Mouse (Mus musculus): ENCODE measurements at regions not wholly inside any gene's neighbourhood (a gene's known extent, or its start where the extent isn't known, plus 50 kb on each side); places are given as distances from the start of the nearest gene placed in this dataset.

DNA sequence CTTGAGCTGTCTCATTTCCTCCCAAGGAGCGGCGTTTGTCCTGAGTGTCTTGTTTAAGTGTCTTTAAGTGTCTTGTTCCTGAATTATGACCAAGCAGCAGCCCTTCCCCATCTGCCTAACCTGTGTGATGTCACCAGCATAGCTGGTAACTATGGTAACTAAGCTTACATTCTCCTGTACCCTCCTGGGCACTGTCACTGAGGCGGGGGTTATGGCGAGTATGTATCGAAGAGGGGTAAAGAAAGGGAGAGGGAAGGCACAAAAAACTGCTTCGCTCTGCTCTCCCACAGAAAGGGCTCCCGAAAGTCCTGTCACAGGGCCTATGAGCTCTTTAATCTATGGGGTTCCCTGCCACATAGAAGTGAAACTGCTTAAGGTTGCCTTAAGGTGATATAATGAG is 89.6 kb downstream of the Ppp4r2 start:
- ATAC-seq = no peak; the same call in 1 of the 2 replicates
- Histone ChIP-seq H3K9me3 (ENCODE audit: control insufficient read depth, low read length) (no peaks in the 10 kb centered on the region), H3K4me3 (ENCODE audit: low read length) (no peak overlapping the region), H3K36me3 (ENCODE audit: control insufficient read depth, insufficient read depth, low read length) (no peaks in the 10 kb centered on the region), H3K27me3 (replicated peaks; ENCODE audit: control insufficient read depth, insufficient read depth, low read length) (no peaks in the 10 kb centered on the region), H3K4me2 (ENCODE audit: low read length) (no peak overlapping the region), H3K27ac (ENCODE audit: low read depth, low read length) (no peak overlapping the region), H3K4me1 (ENCODE audit: control insufficient read depth, insufficient read depth, low read depth, low read length) (no peaks in the 10 kb centered on the region), H3K9ac (ENCODE audit: low read depth, low read length) (no peak overlapping the region)
- 77% methylated on average over 7 of the region's 7 CpGs for WGBS

DNA sequence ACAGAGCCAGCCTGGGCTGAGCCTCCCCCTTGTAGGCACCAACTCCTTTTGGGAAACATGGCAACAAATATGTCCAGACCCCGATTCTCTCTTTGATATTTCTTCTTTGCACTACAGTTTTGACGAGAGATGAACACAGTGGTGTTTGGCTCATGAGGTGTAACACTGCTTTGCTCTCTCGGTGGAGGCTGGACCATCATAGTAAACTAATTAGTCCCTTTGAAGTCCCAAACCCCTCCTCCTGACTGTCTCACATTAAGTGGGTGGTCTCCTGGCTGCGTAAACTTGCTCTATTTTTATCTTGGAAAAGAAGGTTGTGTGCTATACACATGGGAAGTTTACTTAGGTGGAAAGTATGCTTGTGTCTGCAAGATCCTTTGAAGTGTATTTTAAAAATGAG is 90.3 kb downstream of the Ppp4r2 start:
- 65% methylated on average over 4 of the region's 4 CpGs for WGBS
- H3K27me3 ChIP-seq (replicated peaks; ENCODE audit: control insufficient read depth, insufficient read depth, low read length) = no peaks in the 10 kb centered on the region
- H3K9me3 ChIP-seq (ENCODE audit: control insufficient read depth, low read length) = no peaks in the 10 kb centered on the region
- H3K4me1 ChIP-seq (ENCODE audit: control insufficient read depth, insufficient read depth, low read depth, low read length) = no peaks in the 10 kb centered on the region
- H3K4me2 ChIP-seq (ENCODE audit: low read length) = no peak overlapping the region
- no peak overlapping the region for H3K27ac ChIP-seq (ENCODE audit: low read depth, low read length)
- no peak overlapping the region for H3K9ac ChIP-seq (ENCODE audit: low read depth, low read length)
- no peak for ATAC-seq
- no peak overlapping the region for H3K4me3 ChIP-seq (ENCODE audit: low read length)
- H3K36me3 ChIP-seq (ENCODE audit: control insufficient read depth, insufficient read depth, low read length) = no peaks in the 10 kb centered on the region

DNA sequence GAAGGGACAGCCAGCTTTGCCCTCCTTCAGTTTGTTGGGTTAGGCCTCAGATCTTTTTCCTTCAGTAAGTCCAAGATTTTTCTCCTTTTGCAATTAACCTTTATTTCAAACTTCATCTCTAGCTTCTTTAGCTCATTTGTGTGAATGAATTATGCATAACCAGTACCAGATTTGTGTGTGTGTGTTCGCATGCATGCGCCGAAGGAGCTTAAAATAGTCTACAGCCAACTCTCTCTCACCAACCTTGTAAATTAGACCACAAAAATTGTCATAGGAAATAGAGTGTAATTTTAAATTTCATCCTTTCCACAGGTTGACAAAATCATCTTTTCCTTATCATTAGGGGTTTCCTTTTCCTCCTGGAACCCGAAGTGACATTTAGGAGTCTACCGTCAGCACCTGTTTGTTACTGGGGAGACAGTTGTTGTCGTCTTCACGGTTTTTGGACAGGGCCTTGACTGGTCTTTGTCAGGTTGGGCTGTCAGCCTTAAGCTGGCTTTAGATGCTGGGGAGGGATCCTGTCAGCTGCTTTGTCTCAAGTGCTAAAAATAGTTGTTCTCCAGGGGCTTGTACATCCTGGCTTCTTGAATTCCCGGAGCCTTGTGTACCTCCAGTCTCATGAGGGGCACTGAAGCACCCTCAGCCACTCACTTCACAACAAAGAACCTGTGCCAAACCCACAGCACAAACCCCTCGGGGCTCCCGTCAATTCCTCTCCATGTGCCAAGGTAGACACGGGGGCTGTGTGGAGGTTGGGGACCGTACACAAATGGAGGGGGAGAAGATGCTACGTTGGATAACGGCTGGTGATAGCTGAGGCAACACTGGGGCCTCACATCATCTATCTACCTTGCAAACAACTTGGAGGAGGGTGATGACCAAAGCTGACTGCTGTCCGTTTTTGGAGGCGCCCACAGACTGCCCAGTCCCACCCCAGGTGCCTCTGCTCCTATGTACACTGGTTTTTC is 95.7 kb downstream of the Ppp4r2 start:
- Histone ChIP-seq H3K27me3 (replicated peaks; ENCODE audit: control insufficient read depth, insufficient read depth, low read length) (no peaks in the 10 kb centered on the region), H3K36me3 (ENCODE audit: control insufficient read depth, insufficient read depth, low read length) (no peaks in the 10 kb centered on the region), H3K9me3 (ENCODE audit: control insufficient read depth, low read length) (no peaks in the 10 kb centered on the region), H3K27ac (ENCODE audit: low read depth, low read length) (no peak overlapping the region), H3K4me3 (ENCODE audit: low read length) (no peak overlapping the region), H3K4me1 (ENCODE audit: control insufficient read depth, insufficient read depth, low read depth, low read length) (0 out of 2 replicates have a peak, but pooled peaks cover 2% of the 10 kb centered on the region), H3K4me2 (ENCODE audit: low read length) (no peak overlapping the region), H3K9ac (ENCODE audit: low read depth, low read length) (no peak overlapping the region)
- ATAC-seq = no peak
- WGBS = 78% methylated on average over 16 of the region's 16 CpGs

DNA sequence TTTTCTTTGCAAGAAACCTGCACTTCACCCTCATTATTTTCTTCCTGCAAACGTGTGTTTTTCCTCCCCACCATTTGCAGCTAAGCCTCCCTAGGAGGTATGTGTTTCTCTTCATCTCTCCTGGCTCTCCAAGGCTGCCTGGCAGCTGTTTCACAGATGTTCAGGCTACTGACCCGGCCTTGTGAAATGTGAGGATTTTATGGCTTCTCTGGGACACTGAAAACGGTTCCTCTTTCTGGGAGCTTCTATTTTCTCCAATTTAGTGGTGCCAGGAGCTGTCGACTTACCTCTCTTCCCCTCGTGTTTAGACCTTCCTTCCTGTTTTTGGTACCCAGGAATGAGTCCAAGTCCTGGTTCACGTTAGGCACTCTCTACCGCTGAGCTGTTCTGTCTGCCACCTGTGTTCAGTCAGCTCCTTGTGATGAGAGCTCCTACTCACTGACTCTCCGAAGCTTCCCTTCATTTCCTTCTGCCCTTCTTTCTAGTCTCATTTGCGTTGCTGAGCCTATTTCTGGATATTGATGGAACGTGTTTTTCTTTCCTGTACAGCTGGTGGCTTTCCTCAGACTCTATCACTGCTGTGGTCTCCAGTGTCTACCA is 96.4 kb downstream of the Ppp4r2 start:
- Histone ChIP-seq H3K4me3 (ENCODE audit: low read length) (no peak overlapping the region), H3K27me3 (replicated peaks; ENCODE audit: control insufficient read depth, insufficient read depth, low read length) (no peaks in the 10 kb centered on the region), H3K9me3 (ENCODE audit: control insufficient read depth, low read length) (no peaks in the 10 kb centered on the region), H3K27ac (ENCODE audit: low read depth, low read length) (peak overlapping the region; percentile 21; the same call in 1 of the 2 replicates), H3K4me1 (ENCODE audit: control insufficient read depth, insufficient read depth, low read depth, low read length) (0 out of 2 replicates have a peak, but pooled peaks cover 2% of the 10 kb centered on the region), H3K9ac (ENCODE audit: low read depth, low read length) (no peak overlapping the region), H3K36me3 (ENCODE audit: control insufficient read depth, insufficient read depth, low read length) (no peaks in the 10 kb centered on the region), H3K4me2 (ENCODE audit: low read length) (no peak overlapping the region)
- WGBS = 63% methylated on average over 10 of the region's 10 CpGs
- ATAC-seq = no peak

DNA sequence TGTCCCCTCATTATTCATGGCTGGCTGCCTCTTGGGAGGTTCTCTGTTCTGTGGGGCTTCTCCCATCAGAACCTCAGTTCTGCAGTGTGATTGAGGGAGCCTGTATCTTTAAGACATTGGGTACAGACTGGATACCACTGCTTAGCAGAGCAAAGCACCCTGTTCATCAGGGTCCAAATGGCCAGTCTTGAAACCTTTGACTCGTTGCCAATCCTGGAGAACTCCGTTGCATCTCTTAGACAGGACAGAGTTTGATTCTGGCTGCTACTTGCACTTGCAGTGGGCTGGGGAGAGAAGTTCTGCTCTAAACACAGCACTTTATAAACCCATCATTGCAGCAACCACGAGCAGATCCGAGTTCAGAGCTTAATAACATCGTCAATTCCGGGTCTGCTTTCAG is 97.3 kb downstream of the Ppp4r2 start:
- no peak for ATAC-seq
- H3K27ac ChIP-seq (ENCODE audit: low read depth, low read length) = no peak overlapping the region
- no peaks in the 10 kb centered on the region for H3K9me3 ChIP-seq (ENCODE audit: control insufficient read depth, low read length)
- no peak overlapping the region for H3K9ac ChIP-seq (ENCODE audit: low read depth, low read length)
- no peaks in the 10 kb centered on the region for H3K36me3 ChIP-seq (ENCODE audit: control insufficient read depth, insufficient read depth, low read length)
- 78% methylated on average over 6 of the region's 6 CpGs for WGBS
- no peak overlapping the region for H3K4me2 ChIP-seq (ENCODE audit: low read length)
- no peak overlapping the region for H3K4me3 ChIP-seq (ENCODE audit: low read length)
- no peaks in the 10 kb centered on the region for H3K27me3 ChIP-seq (replicated peaks; ENCODE audit: control insufficient read depth, insufficient read depth, low read length)
- H3K4me1 ChIP-seq (ENCODE audit: control insufficient read depth, insufficient read depth, low read depth, low read length) = 0 out of 2 replicates have a peak, but pooled peaks cover 2% of the 10 kb centered on the region

DNA sequence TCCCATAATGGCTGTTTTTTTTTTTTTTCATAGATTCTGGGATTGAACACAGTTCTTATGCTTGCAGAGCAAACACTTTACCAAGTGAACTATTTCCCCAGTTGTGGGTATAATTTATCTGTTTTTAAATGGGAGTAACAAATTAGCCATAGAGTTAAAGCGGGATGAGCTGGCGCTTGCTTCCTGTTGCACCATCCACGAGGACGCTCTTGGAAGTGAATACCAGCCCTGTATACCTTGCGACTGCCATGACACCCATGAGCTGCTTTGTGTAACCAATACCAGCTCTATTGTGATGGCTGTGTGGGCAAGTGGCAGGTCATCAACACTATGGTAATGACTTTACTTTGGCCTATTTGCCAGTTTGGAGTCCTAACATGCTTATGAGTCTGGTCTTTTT is 101.0 kb downstream of the Ppp4r2 start:
- Histone ChIP-seq H3K27me3 (replicated peaks; ENCODE audit: control insufficient read depth, insufficient read depth, low read length) (no peaks in the 10 kb centered on the region), H3K4me2 (ENCODE audit: low read length) (no peak overlapping the region), H3K4me1 (ENCODE audit: control insufficient read depth, insufficient read depth, low read depth, low read length) (0 out of 2 replicates have a peak, but pooled peaks cover under 1% of the 10 kb centered on the region), H3K36me3 (ENCODE audit: control insufficient read depth, insufficient read depth, low read length) (no peaks in the 10 kb centered on the region), H3K9ac (ENCODE audit: low read depth, low read length) (no peak overlapping the region), H3K9me3 (ENCODE audit: control insufficient read depth, low read length) (no peaks in the 10 kb centered on the region), H3K4me3 (ENCODE audit: low read length) (no peak overlapping the region), H3K27ac (ENCODE audit: low read depth, low read length) (no peak overlapping the region)
- no peak for ATAC-seq
- 93% methylated on average over 5 of the region's 5 CpGs for WGBS

DNA sequence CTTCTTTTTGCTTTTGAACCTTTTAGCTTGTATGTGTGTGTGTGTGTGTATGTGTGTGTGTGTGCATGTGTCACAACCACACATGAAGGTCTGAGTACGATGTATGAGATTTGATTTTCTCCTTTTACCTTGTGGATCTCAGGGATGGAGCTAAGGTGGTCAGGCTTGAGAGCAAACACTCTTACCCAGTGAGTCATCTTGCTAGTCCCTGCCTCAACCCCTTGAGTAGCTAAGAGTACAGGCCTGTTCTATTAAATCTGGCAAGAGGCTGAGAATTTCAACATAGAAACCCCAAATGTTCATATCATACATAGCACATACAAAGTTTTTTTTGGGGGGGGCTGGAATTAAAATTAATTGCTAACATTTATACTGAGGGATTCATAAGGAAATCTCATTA is 104.4 kb downstream of the Ppp4r2 start:
- no peak overlapping the region for H3K4me3 ChIP-seq (ENCODE audit: low read length)
- no peaks in the 10 kb centered on the region for H3K27me3 ChIP-seq (replicated peaks; ENCODE audit: control insufficient read depth, insufficient read depth, low read length)
- no peaks in the 10 kb centered on the region for H3K9me3 ChIP-seq (ENCODE audit: control insufficient read depth, low read length)
- H3K4me2 ChIP-seq (ENCODE audit: low read length) = no peak overlapping the region
- H3K27ac ChIP-seq (ENCODE audit: low read depth, low read length) = no peak overlapping the region
- 82% methylated on average over 1 of the region's 1 CpGs for WGBS
- no peaks in the 10 kb centered on the region for H3K4me1 ChIP-seq (ENCODE audit: control insufficient read depth, insufficient read depth, low read depth, low read length)
- no peak for ATAC-seq
- H3K36me3 ChIP-seq (ENCODE audit: control insufficient read depth, insufficient read depth, low read length) = no peaks in the 10 kb centered on the region
- H3K9ac ChIP-seq (ENCODE audit: low read depth, low read length) = no peak overlapping the region

DNA sequence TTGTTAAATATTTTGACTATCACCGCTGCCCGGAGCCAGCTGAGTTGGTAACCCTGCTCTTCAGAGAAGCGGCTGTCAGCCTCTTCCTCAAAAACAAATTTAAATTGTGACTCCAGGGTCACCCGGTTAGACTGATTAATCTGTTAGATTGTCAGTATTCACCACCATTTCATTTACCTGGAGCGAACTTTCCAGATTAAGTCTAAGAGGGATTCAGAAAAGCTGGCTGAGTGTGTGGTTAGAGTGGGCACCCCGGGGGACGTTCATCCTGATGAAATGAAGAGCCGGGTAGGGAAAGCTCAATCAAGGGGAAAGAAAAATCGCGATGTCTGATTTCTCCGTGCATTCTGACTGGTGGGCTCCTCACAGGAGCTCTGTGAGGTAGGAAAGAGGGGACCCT is 105.0 kb downstream of the Ppp4r2 start:
- Histone ChIP-seq H3K4me3 (ENCODE audit: low read length) (no peak overlapping the region), H3K27ac (ENCODE audit: low read depth, low read length) (no peak overlapping the region), H3K4me1 (ENCODE audit: control insufficient read depth, insufficient read depth, low read depth, low read length) (no peaks in the 10 kb centered on the region), H3K4me2 (ENCODE audit: low read length) (no peak overlapping the region), H3K36me3 (ENCODE audit: control insufficient read depth, insufficient read depth, low read length) (no peaks in the 10 kb centered on the region), H3K9me3 (ENCODE audit: control insufficient read depth, low read length) (no peaks in the 10 kb centered on the region), H3K27me3 (replicated peaks; ENCODE audit: control insufficient read depth, insufficient read depth, low read length) (no peaks in the 10 kb centered on the region), H3K9ac (ENCODE audit: low read depth, low read length) (no peak overlapping the region)
- ATAC-seq = no peak
- 56% methylated on average over 11 of the region's 11 CpGs for WGBS

DNA sequence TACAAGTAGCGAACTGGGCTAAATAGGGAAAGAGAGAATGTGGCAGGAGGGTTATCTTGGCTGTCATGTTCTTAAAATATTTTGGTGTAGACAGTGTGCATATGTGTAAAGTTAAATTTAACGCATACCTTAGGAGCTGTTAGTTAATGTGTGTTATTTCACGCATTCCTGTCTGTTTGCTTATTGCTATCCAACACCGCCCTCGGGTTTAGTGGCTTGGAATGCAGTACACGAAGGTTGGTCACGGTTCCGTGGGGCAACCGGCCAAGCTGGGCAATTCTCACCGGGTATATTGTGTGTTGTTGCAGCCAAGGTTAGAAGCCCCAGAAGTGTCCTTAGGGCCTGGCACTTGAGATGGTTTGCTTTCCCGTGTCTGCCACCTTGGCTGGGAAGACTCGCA is 105.6 kb downstream of the Ppp4r2 start:
- no peak overlapping the region for H3K9ac ChIP-seq (ENCODE audit: low read depth, low read length)
- WGBS = 66% methylated on average over 12 of the region's 12 CpGs
- ATAC-seq = peak; percentile 50; the same call in 1 of the 2 replicates

More for the DNA sequence above, 105.6 kb downstream of the Ppp4r2 start:
- Histone ChIP-seq H3K4me1 (ENCODE audit: control insufficient read depth, insufficient read depth, low read depth, low read length) (no peaks in the 10 kb centered on the region), H3K27me3 (replicated peaks; ENCODE audit: control insufficient read depth, insufficient read depth, low read length) (no peaks in the 10 kb centered on the region), H3K4me3 (ENCODE audit: low read length) (no peak overlapping the region), H3K4me2 (ENCODE audit: low read length) (no peak overlapping the region), H3K36me3 (ENCODE audit: control insufficient read depth, insufficient read depth, low read length) (no peaks in the 10 kb centered on the region), H3K9me3 (ENCODE audit: control insufficient read depth, low read length) (no peaks in the 10 kb centered on the region), H3K27ac (ENCODE audit: low read depth, low read length) (no peak overlapping the region)

All from hindbrain, embryonic 16.5 days (tissue).